12 mouse cellular contexts compared by ENCODE assay signal in the genomic region with DNA sequence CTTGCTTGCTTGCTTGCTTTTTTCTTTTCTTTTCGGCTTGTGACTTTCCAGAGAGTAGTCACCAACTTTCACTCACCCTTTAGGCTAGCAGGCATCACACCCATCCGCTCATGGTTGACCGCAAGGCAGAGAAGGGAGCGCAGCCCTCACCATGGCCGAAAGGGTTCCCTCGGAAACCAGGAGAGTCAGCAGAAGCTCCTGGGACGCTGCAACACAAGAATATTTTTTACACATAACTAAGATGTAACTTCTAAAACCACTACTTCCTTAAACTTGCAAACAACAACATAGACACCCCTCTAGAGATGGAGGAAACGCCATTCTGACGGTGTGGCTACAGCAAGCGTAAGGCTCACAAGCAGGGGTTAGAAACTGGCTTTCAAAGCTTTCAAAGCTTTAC.
DNase-seq lines count a peak whose midpoint lies in the region; ATAC-seq lines count a peak whose summit lies in the region.
"Had no signal": no experiment of that assay in that cellular context is flagged by ENCODE, and none has a peak within 500 bp of the region (broad histone marks: within the 10 kb centered on the region; RNA-seq: fewer than 3 reads in every experiment).

No protein-coding gene starts in this region.

- peak; percentile 46 to 51 for DNase-seq in heart, adult 9 months (ENCODE audit: low spot score in 2 of 2)
- no peak for DNase-seq in heart, postnatal 36 days
- peak; percentile 72 for DNase-seq in CD4-positive, CD25-positive, alpha-beta regulatory T cell, adult 2 months (ENCODE audit: low read depth, low spot score)
- DNase-seq in natural killer cell, adult 2 months (ENCODE audit: low spot score in 2 of 2): peak; percentile 63 to 65
- DNase-seq in cerebellum, postnatal 10 days: no peak
- no peak for DNase-seq in urinary bladder, postnatal 14 days (ENCODE audit: low spot score)
- DNase-seq in gastrocnemius, adult 8-10 months (ENCODE audit: low spot score in 2 of 2): no peak
- DNase-seq: heart, postnatal 14 days; kidney, postnatal 25 days; lung, embryonic 14.5 days had no signal

- intact Hi-C loops in heart, postnatal 36 days (cut with DNase I): no loop called here

- ATAC-seq in common myeloid progenitor, adult 5-6 weeks (replicated peaks; ENCODE audit: low read depth, poor library complexity, severe bottlenecking): peak; percentile 64
- ATAC-seq: intestine, embryonic 16.5 days had no signal

Comparison
In these comparisons a context has a peak if more than half of its experiments do, and no peak if none do; other contexts are left out.
1. DNase-seq: peak in heart, adult 9 months (2 of 2), CD4-positive, CD25-positive, alpha-beta regulatory T cell, adult 2 months (single experiment) and natural killer cell, adult 2 months (2 of 2); none in heart, postnatal 36 days (0 of 2), cerebellum, postnatal 10 days (0 of 2), urinary bladder, postnatal 14 days (single experiment) and gastrocnemius, adult 8-10 months (0 of 2).